In the genomic region with DNA sequence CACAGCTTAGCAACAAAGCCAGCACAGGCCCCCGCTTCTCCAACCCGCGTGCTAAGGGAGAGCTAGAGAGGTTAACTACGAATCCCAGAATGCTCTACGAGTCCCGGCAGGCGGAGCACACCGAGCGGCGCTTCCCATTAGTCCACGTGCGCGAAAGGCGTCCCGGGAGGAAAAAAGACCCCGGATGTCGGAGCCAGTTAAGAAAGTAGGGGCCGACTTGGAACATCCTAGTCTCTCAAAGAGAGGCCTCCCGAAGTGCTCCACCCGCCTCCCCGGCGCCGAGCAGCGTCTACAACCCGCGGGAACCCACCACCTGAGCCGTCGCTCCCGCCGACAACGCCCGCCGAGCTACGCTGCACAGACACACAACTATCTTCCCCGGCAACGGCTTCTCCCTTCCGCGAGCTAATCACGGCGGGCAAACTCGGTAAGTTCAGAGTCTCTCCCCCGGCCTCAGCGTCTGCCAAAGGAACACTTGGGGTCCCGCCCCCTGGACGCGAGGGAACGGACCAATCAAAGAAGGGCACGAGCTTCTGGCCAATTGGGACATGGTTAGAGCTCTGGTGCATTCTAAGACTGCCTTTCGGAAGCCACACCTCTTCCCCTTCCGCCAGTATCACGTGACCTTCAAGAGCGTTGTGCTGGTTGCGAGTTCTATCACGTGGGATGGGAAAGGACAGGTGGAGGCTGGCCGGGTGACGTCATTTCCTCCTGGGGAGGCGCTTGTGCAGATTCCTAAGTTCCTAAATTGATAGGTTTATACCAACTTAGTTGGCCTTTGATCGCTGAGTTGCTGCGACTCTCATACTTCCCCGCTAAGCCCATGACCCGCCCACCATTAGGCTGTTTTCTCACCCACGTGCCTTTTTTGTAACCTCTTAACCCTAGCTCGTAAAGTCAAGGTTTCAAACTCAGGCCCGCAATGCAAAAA, we compare ENCODE assay signal across 7 mouse cellular contexts. TPM values are rescaled to one million over a fixed set of nuclear protein-coding genes. Genes with fewer than 3 reads are reported as not detected.
DNase-seq lines count a peak whose midpoint lies in the region; ATAC-seq lines count a peak whose summit lies in the region.

Gene BC024978 (plus strand): TSS at position 101 of the 931 bp plus-strand sequence.
Gene Snrpa (minus strand): TSS at position 591 of the 931 bp plus-strand sequence.

- peak within 1 kb of the TSS; percentile 81 for H3K4me2 ChIP-seq in embryonic facial prominence, embryonic 12.5 days (replicated peaks)
- H3K4me2 ChIP-seq in limb, embryonic 11.5 days (ENCODE audit: low read depth, severe bottlenecking): peak within 1 kb of the TSS; percentile 89
- H3K4me2 ChIP-seq in midbrain, embryonic 14.5 days (ENCODE audit: low read length): peak within 1 kb of the TSS; percentile 79

- H3K27me3 ChIP-seq in embryonic facial prominence, embryonic 12.5 days: no peaks in the 10 kb centered on the region
- no peaks in the 10 kb centered on the region for H3K27me3 ChIP-seq in limb, embryonic 11.5 days (ENCODE audit: control insufficient read depth, insufficient read depth, low read length)
- no peaks in the 10 kb centered on the region for H3K27me3 ChIP-seq in midbrain, embryonic 14.5 days (ENCODE audit: control insufficient read depth, insufficient read depth, low read length)

- H3K9me3 ChIP-seq in embryonic facial prominence, embryonic 12.5 days: no peaks in the 10 kb centered on the region
- H3K9me3 ChIP-seq in limb, embryonic 11.5 days (ENCODE audit: control insufficient read depth, low read length): no peaks in the 10 kb centered on the region
- H3K9me3 ChIP-seq in midbrain, embryonic 14.5 days (ENCODE audit: control insufficient read depth, low read length): no peaks in the 10 kb centered on the region

- peak within 1 kb of the TSS; percentile 74 for H3K9ac ChIP-seq in embryonic facial prominence, embryonic 12.5 days
- H3K9ac ChIP-seq in limb, embryonic 11.5 days (ENCODE audit: low read length): peak within 1 kb of the TSS; percentile 94
- peak within 1 kb of the TSS; percentile 73 for H3K9ac ChIP-seq in midbrain, embryonic 14.5 days (replicated peaks; ENCODE audit: low read length)

- H3K27ac ChIP-seq in embryonic facial prominence, embryonic 12.5 days: peak within 1 kb of the TSS; percentile 97
- H3K27ac ChIP-seq in limb, embryonic 11.5 days (replicated peaks; ENCODE audit: low read depth, low read length): peak within 1 kb of the TSS; percentile 96
- peak within 1 kb of the TSS; percentile 94 for H3K27ac ChIP-seq in midbrain, embryonic 14.5 days (replicated peaks; ENCODE audit: low read depth, low read length)

- WGBS in embryonic facial prominence, embryonic 12.5 days: 1% methylated on average over 64 of the region's 64 CpGs
- WGBS in limb, embryonic 11.5 days: under 1% methylated on average over 64 of the region's 64 CpGs
- WGBS in midbrain, embryonic 14.5 days: under 1% methylated on average over 64 of the region's 64 CpGs

- ATAC-seq in embryonic facial prominence, embryonic 12.5 days (ENCODE audit: insufficient number of reproducible peaks, insufficient read depth, low FRiP score, low TSS enrichment): peak; percentile 98
- peak; percentile 98 for ATAC-seq in limb, embryonic 11.5 days (ENCODE audit: insufficient number of reproducible peaks, low FRiP score, low TSS enrichment, low read depth)
- ATAC-seq in midbrain, embryonic 14.5 days (ENCODE audit: low FRiP score, low TSS enrichment): peak; percentile 98

- peak; percentile 92 for DNase-seq in adrenal gland, postnatal 25 days
- DNase-seq in heart, adult 11 months: peak; percentile 100
- peak; percentile 96 for DNase-seq in kidney, adult 18-20 months
- DNase-seq in limb, embryonic 11.5 days (ENCODE audit: low spot score): peak; percentile 95
- peak; percentile 97 for DNase-seq in midbrain, embryonic 14.5 days
- DNase-seq in spleen, adult 18-20 months: peak; percentile 87 to 92

- H3K36me3 ChIP-seq in embryonic facial prominence, embryonic 12.5 days: peaks cover 34% of the 10 kb centered on the region
- H3K36me3 ChIP-seq in limb, embryonic 11.5 days (ENCODE audit: control insufficient read depth, insufficient read depth, low read length): peaks cover 24% of the 10 kb centered on the region
- H3K36me3 ChIP-seq in midbrain, embryonic 14.5 days (ENCODE audit: control insufficient read depth, insufficient read depth, low read length): peaks cover 31% of the 10 kb centered on the region

- H3K4me3 ChIP-seq in embryonic facial prominence, embryonic 12.5 days: peak within 1 kb of the TSS; percentile 66
- peak within 1 kb of the TSS; percentile 83 for H3K4me3 ChIP-seq in limb, embryonic 11.5 days (ENCODE audit: low read depth, low read length)
- peak within 1 kb of the TSS; percentile 85 for H3K4me3 ChIP-seq in midbrain, embryonic 14.5 days (replicated peaks; ENCODE audit: low read depth, low read length)

- H3K4me1 ChIP-seq in embryonic facial prominence, embryonic 12.5 days: peaks cover 19% of the 10 kb centered on the region
- peaks cover 15% of the 10 kb centered on the region for H3K4me1 ChIP-seq in limb, embryonic 11.5 days (ENCODE audit: control insufficient read depth, insufficient read depth, low read length)
- H3K4me1 ChIP-seq in midbrain, embryonic 14.5 days (ENCODE audit: control insufficient read depth, insufficient read depth, low read length): peaks cover 18% of the 10 kb centered on the region

RNA-seq across cellular contexts. Expression of gene BC024978, which starts in this region (rescaled TPM):
- 23.6 and 28.0 TPM in 2 replicates for total RNA-seq in adrenal gland, postnatal 25 days (2021)
- 3.7 and 4.7 TPM in 2 replicates for polyA plus RNA-seq in embryonic facial prominence, embryonic 12.5 days (2016; fragmentation: Nextera tagmentation; extraction: Ambion mirVana)
- 3.9 and 4.8 TPM in 2 replicates for polyA plus RNA-seq in limb, embryonic 11.5 days (2014; fragmentation: Nextera tagmentation; extraction: Ambion mirVana)
- 3.6 and 4.0 TPM in 2 replicates for polyA plus RNA-seq in midbrain, embryonic 14.5 days (2014; fragmentation: Nextera tagmentation; extraction: Ambion mirVana)

RNA-seq across cellular contexts. Expression of gene Snrpa, which starts in this region (rescaled TPM):
- 108 and 114 TPM in 2 replicates for total RNA-seq in adrenal gland, postnatal 25 days (2021)
- 293 and 312 TPM in 2 replicates for polyA plus RNA-seq in embryonic facial prominence, embryonic 12.5 days (2016; fragmentation: Nextera tagmentation; extraction: Ambion mirVana)
- polyA plus RNA-seq in limb, embryonic 11.5 days (2014; fragmentation: Nextera tagmentation; extraction: Ambion mirVana): 394 and 396 TPM in 2 replicates
- polyA plus RNA-seq in midbrain, embryonic 14.5 days (2014; fragmentation: Nextera tagmentation; extraction: Ambion mirVana): 222 and 233 TPM in 2 replicates

Comparison
In these comparisons a context has a peak if more than half of its experiments do, and no peak if none do; other contexts are left out.
1. Peak in every context shown above with its lines: DNase-seq, ATAC-seq, H3K4me3 ChIP-seq and H3K27ac ChIP-seq.